Mouse (Mus musculus) megakaryocyte, embryonic 14.5 days (primary cell): ENCODE data around the gene Uqcrq. TPM values are rescaled to one million over a fixed set of nuclear protein-coding genes. Genes with fewer than 3 reads are reported as not detected.

Experiments
- H3K27me3 ChIP-seq: replicated peaks from 2 replicates; pipeline ENCODE3; 2012; ENCODE audit warnings: inconsistent platforms
- H3K36me3 ChIP-seq: replicated peaks from 2 replicates; pipeline ENCODE3; 2012; ENCODE audit warnings: low read length, inconsistent platforms, mixed read lengths
- H3K4me1 ChIP-seq: 2 replicates; pipeline ENCODE4 v1.6.1; 2012; ENCODE audit warnings: inconsistent platforms
- H3K4me3 ChIP-seq: replicated peaks from 2 replicates; pipeline ENCODE3; 2012; ENCODE audit warnings: moderate library complexity, mild to moderate bottlenecking, inconsistent platforms
- H3K9me3 ChIP-seq: 2 replicates; pipeline ENCODE4 v1.6.1; 2012; ENCODE audit warnings: inconsistent platforms
- FLI1 ChIP-seq: IDR thresholded peaks from 2 replicates; pipeline ENCODE4 v1.6.1; 2012; ENCODE audit warnings: low read length, inconsistent platforms, mixed read lengths
- GATA1 ChIP-seq: IDR thresholded peaks from 3 replicates; pipeline ENCODE4 v1.6.1; 2012; ENCODE audit warnings: mixed read lengths, low read length, inconsistent platforms, borderline replicate concordance
- polyA plus RNA-seq: library from polyadenylated mRNA; stranded (reverse); fragments of >175 nt; gene quantifications from 2 replicates; pipeline ENCODE4 v1.2.3, GENCODE M21; 2012; ENCODE audit warnings: low replicate concordance; ENCODE audit not compliant: insufficient read depth

Uqcrq gene
- polyA plus RNA-seq, 1 experiment = 161 TPM

GRCm38 (mm10) chr11:53452396-53452795, 21.8 kb upstream of the Uqcrq start:
- Histone ChIP-seq H3K4me3 (no peak overlapping the region), H3K27me3 (peaks cover 62% of the 10 kb centered on the region), H3K36me3 (no peaks in the 10 kb centered on the region), H3K4me1 (peaks cover 35% of the 10 kb centered on the region), H3K9me3 (peaks cover 2% of the 10 kb centered on the region; the same call in 1 of the 2 replicates)
- no peak for TF ChIP-seq GATA1
- no peak for TF ChIP-seq FLI1

GRCm38 (mm10) chr11:53451361-53451760, 20.7 kb upstream of the Uqcrq start:
- no peaks in the 10 kb centered on the region for H3K36me3 ChIP-seq
- no peaks in the 10 kb centered on the region for H3K9me3 ChIP-seq
- H3K27me3 ChIP-seq = peaks cover 53% of the 10 kb centered on the region
- peaks cover 25% of the 10 kb centered on the region for H3K4me1 ChIP-seq
- TF ChIP-seq GATA1 = no peak
- TF ChIP-seq FLI1 = no peak
- no peak overlapping the region for H3K4me3 ChIP-seq

DNA sequence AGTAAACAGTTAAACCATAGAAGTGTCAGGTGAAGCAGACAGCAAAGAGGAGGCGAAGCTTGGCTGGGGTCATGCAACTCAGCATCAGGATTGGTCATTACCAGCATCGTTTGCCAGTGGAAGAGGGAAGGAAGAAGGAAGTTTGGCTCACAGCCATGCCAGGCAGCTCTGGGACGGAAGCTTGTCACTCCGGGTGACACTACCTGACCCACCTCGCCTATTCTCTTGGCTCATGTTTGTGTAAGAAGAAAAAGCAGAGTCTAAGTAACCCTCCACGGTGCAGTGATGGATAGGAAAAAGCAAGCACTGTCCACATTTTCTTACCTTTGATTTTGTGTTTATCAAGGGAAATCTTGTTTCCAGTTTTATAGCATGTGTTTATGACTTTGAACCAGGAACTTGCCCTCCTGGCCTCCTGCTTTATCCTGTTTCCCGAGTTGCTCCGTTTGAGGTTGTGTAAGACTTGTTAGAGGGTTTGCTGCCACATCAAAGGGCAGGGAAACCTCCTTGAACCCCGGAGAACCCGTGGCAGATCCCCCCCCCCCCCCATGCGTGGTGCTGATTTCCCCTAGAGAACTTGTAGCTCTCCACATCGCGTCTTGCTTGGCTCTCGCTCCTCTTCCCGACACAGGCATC, 19.6 kb upstream of the Uqcrq start:
- Histone ChIP-seq H3K4me3 (no peak overlapping the region), H3K36me3 (no peaks in the 10 kb centered on the region), H3K27me3 (peaks cover 52% of the 10 kb centered on the region), H3K4me1 (peaks cover 30% of the 10 kb centered on the region), H3K9me3 (no peaks in the 10 kb centered on the region)
- TF ChIP-seq FLI1 = no peak
- no peak for TF ChIP-seq GATA1

DNA sequence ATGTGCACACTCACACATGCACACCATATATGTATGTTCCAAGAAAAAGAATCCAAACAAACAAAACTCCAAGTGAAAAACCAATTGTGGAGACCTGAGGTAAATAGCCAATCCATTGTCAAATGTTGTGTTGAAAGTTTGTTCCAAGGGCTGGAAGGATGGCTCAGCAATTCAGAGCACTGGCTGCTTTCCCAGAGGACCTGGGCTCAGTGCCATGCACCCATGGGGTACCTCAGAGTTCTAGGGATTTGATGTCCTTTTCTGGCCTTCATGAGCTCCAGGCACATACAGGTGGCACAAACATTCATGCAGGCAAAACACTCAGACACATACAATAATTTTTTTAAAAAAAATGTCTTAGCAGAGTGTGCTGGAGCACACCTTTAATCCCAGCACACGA, 17.9 kb upstream of the Uqcrq start:
- Histone ChIP-seq H3K4me3 (no peak overlapping the region), H3K27me3 (peaks cover 40% of the 10 kb centered on the region), H3K4me1 (peaks cover 32% of the 10 kb centered on the region), H3K9me3 (no peaks in the 10 kb centered on the region), H3K36me3 (no peaks in the 10 kb centered on the region)
- TF ChIP-seq FLI1 (no peak), GATA1 (no peak)

DNA sequence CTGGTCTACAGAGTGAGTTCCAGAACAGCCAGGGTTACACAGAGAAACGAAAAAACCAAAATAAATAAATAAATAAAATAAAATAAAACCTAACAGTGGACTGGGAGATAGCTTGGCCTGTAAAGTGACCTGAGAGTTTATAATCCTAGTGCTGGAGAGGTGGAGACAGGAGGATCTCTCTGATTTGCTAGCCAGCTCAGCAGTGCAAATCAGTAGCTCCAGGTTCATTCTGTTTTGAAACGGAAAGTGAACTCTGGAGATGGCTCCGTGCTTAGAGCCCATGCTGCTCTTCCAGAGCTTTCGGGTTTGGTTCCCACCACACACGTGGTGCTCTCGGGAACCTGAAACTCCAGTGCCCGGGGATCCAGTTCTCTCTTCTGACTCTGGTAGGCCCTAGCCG, 17.4 kb upstream of the Uqcrq start:
- TF ChIP-seq GATA1 (no peak), FLI1 (no peak)
- Histone ChIP-seq H3K9me3 (no peaks in the 10 kb centered on the region), H3K36me3 (no peaks in the 10 kb centered on the region), H3K4me1 (peaks cover 36% of the 10 kb centered on the region), H3K27me3 (peaks cover 38% of the 10 kb centered on the region), H3K4me3 (no peak overlapping the region)

DNA sequence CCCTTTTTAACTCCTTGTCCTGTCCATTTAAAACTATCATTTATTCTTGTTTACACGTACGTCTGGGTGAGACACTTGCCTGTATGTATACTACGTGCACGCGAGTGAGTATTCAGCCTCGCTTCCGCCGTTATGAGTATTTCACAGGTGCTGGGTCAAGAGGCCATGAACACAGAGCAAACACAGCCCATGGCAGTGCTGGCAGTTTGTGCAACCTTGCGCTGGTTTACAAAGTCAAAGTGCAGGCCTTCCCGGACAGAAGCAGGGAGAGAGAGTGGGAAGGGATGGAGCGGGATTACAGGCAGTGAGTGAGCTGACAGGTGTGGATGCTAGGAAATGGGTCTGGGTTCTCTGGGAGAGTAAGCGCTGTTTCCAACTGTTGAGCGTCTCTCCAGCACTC, 15.6 kb upstream of the Uqcrq start:
- no peak overlapping the region for H3K4me3 ChIP-seq
- H3K27me3 ChIP-seq = peaks cover 27% of the 10 kb centered on the region
- no peaks in the 10 kb centered on the region for H3K9me3 ChIP-seq
- no peak for TF ChIP-seq FLI1
- no peak for TF ChIP-seq GATA1
- H3K4me1 ChIP-seq = peaks cover 52% of the 10 kb centered on the region
- H3K36me3 ChIP-seq = no peaks in the 10 kb centered on the region

DNA sequence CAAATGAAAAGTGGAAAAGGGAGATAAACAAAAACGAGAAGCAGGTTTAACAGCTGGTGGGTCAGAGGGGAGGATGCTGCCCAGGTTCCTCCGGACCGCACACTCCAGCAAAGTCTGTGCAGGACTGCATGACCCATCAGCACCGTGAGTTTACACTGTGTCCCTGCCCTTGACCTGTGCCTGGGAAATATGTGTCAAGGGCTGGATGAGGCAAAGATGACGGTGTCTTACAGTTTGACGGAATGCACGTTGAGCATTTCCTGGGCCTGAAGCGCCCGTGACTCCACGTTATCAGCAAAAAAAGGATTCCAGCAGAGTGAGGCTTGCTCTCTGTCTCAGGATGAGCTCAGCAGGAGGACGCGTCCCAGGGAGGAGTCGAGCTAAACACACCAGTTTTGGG, 14.9 kb upstream of the Uqcrq start:
- Histone ChIP-seq H3K4me3 (peak overlapping the region; percentile 1), H3K36me3 (no peaks in the 10 kb centered on the region), H3K9me3 (no peaks in the 10 kb centered on the region), H3K4me1 (peaks cover 55% of the 10 kb centered on the region), H3K27me3 (peaks cover 21% of the 10 kb centered on the region)
- no peak for TF ChIP-seq FLI1
- TF ChIP-seq GATA1 = no peak

DNA sequence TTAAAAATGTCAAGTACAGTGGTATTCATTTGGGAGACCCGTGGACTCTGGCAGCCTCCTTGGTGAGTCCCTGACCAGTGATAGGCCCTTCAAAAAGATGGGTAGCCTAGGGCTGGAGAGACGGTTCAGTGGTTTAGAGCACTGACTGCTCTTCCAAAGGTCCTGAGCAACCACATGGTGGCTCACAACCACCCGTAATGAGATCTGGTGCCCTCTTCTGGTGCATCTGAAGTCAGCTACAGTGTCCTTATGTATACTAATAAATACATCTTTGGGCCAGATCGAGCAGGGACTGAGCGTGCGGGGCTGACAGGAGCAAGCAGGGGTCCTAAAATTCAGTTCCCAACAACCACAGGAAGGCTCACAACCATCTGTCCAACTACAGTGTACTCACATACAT, 13.2 kb upstream of the Uqcrq start:
- H3K4me3 ChIP-seq = no peak overlapping the region
- H3K9me3 ChIP-seq = no peaks in the 10 kb centered on the region
- peaks cover 49% of the 10 kb centered on the region for H3K4me1 ChIP-seq
- peaks cover 20% of the 10 kb centered on the region for H3K27me3 ChIP-seq
- H3K36me3 ChIP-seq = no peaks in the 10 kb centered on the region
- no peak for TF ChIP-seq FLI1
- TF ChIP-seq GATA1 = no peak

DNA sequence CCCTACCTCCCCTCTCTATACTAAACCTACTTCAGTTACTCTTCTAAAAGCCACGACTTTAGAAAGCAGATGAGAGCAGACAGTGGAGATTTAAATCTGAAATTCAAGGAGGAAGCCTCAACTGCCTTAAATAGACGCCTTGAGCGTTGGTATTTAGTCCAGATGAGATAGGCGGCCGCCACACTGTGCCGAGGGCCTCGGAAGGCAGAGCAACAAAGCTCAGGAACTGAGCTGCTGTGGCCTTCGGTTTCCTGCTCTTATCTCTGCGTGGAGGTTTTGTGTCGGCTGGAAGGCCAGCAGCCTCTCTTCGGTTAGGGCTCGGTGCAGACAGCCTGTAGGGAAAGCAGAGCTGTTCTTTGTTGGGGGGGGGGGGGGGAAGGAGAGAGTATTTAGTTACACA, 11.3 kb upstream of the Uqcrq start:
- Histone ChIP-seq H3K9me3 (no peaks in the 10 kb centered on the region), H3K36me3 (no peaks in the 10 kb centered on the region), H3K4me1 (peaks cover 51% of the 10 kb centered on the region), H3K4me3 (peak overlapping the region; percentile 64), H3K27me3 (peaks cover 27% of the 10 kb centered on the region)
- TF ChIP-seq GATA1 (no peak; the same call in 2 of the 3 replicates), FLI1 (no peak)

GRCm38 (mm10) chr11:53436338-53436737, 5.7 kb upstream of the Uqcrq start:
- Histone ChIP-seq H3K27me3 (peaks cover 18% of the 10 kb centered on the region), H3K9me3 (no peaks in the 10 kb centered on the region), H3K4me1 (peaks cover 68% of the 10 kb centered on the region), H3K36me3 (no peaks in the 10 kb centered on the region), H3K4me3 (no peak overlapping the region)
- TF ChIP-seq FLI1 (no peak), GATA1 (no peak)
